Mouse (Mus musculus): ENCODE results near the gene Bst2. TPM values are rescaled to one million over a fixed set of nuclear protein-coding genes. Genes with fewer than 3 reads are reported as not detected.

Bst2 gene
- total RNA-seq (2023): 10.9 and 16.2 TPM in 2 replicates

DNA sequence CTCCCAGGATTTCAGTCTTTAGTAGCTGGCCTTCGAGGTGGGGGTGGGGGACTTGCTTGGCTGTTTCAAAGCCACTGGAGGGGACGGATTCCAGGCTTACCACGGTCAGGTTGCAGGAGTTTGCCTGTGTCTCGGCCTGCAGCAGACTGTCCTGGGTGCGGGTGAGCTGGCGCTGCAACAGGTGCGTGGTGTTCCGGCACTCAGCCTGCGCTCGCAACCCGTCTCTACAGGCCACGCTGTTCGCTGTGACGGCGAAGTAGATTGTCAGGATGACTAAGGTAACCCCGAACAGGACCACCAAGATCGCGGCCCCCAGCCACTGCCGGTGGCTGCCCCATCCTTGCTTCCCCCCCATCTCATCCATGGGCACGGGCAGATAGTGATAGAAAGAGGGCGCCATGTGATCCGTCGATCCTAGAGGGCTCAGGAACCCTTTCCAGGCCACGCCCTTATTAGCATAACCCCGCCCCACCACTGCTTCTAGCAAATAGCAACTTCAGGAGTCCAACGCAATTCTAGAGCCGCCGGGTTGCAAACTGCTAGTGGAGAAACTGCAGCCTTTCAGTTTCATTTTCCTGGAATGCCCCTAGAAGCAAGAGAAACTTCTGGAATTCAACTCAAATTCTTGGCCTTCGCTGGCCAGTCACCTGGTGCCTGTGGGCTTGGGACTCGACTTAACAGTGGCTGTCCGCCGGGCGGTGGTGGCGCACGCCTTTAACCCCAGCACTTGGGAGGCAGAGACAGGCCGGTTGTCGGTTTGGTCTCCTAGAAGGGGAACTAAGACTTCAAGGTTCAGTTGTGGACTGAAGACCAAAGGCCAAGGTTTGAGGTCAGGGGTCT, at the start of gene Bst2:
Gene Bst2 (minus strand): TSS at position 429 of the 840 bp plus-strand sequence.

DNA sequence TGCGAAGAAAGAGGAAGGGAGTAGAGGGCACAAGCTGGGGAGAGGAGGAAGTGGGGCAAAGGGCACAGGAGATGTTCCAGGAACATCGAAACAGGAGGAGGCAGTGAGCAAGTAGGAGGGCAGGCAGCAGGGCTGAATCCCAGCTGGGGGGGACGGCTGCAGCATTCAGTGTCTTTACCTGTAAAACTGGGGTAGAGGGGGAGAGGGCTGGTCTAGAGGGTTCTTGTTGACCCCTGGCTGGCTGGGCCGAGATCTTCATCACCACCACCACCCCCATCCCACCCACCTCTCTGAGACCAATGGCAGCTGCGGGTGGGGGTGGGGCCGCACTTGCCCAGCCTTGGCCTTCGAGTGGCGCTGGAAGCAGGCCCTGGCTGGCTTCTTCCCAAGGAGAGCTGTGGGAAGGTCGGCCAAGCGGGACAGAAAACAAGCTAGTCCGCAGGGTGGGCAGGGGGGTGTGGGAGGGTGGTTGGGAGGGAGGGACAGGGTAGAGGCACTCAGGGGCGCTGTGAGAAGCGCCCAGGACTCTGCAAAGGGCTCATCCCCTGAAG, 31.2 kb upstream of the Bst2 start, which contains the start of gene Slc27a1:
Gene Slc27a1 (plus strand): TSS at position 496 of the 551 bp plus-strand sequence.

DNA sequence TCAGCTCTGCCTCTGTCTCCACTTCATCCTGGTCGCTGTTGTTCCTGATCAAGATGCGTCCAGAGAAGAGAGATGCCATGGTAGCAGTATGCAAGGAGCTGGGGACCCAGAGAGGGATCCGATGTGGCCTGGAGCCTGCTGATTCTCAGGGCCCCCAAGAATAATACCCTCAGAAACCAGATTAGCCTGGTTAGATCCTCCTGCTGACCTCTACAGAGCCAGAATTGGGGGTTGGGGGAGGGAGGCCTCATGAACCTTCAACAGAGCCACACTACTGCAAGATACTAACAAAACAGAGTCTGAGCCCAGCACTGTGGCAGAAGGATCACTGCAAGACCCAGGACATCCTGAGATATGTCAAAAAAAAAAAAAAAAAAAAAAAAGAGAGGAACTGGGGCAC, 29.2 kb upstream of the Bst2 start, which contains the start of gene Nxnl1:
Gene Nxnl1 (minus strand): TSS at position 101 of the 400 bp plus-strand sequence.

DNA sequence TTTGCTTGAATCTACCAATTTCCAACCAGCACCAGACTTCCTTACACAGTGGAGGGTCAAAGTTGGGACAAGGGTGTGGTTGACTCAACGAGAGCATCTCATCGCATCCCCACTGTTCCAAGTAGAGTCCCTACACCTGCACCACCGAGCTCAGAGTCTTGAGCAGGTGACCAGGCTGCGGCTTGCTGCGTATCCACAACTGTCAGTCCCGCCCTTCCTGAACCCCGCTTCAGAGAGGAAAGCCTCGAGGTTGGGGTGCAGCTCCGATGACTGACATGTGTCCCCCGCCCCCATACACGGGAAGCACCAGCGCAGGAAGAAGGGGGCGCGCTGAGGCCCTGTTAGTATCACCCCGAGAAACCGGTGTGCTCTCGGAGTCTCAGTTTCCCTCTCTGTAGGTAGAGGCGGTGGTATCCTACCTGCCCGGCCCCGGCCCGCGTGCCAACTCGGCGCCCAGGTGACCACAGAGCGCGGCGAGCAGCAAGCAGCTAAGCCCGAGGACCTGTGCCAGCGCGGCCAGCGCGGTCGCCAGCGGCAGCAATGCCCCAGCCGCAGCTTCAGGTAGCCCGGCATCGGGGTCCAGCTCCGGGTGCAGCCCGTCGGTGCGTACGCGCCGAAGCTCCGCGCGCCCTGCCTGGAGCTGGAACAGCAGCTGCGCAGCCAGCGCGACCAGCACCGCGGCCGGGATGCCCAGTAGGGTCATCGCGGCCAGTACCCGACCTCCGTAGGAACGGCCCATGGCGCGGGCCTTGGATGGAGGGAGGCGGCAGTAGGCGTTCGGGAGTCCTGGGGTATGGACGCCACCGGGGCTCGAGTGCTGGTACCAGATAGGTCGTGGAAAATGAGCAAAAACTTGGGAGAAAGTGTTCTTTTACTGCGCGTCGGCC, 21.1 kb upstream of the Bst2 start, which contains the start of gene Tmem221:
Gene Tmem221 (minus strand): TSS at position 801 of the 887 bp plus-strand sequence.

DNA sequence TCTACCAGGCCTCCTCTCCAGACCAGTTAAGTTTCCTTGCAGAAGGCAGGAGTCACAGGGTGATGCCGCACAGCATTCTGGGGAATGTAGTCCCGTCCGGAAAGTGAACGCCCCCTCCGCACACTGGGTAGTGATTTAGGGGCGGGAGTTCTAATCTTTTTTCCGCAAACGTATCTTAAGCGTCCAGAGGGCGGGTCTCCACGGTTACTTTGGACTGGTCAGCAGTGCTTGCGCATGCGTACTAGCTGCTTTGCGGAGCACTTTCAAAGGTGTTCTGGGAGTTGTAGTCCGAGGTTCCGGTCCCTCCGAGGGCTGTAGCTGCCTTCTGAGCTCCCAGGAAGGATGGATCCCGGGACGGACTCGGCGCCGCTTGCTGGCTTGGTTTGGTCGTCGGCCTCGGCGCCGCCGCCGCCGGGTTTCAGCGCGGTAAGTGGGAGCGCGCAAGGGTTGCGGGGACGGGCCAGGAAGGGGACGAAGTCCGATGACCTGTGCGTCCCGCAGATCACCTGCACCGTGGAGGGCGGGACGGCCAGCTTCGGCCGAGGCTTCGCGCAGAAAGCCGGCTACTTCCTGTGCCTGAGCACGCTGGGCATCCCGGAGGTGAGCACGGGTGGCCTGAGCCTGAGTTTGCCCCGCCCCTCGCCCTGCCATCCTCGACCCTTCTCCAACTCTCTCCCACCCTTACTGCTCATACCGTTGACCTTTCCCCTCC, 5.5 kb upstream of the Bst2 start, which contains the start of gene Mvb12a:
Gene Mvb12a (plus strand): TSS at position 291 of the 712 bp plus-strand sequence.

DNA sequence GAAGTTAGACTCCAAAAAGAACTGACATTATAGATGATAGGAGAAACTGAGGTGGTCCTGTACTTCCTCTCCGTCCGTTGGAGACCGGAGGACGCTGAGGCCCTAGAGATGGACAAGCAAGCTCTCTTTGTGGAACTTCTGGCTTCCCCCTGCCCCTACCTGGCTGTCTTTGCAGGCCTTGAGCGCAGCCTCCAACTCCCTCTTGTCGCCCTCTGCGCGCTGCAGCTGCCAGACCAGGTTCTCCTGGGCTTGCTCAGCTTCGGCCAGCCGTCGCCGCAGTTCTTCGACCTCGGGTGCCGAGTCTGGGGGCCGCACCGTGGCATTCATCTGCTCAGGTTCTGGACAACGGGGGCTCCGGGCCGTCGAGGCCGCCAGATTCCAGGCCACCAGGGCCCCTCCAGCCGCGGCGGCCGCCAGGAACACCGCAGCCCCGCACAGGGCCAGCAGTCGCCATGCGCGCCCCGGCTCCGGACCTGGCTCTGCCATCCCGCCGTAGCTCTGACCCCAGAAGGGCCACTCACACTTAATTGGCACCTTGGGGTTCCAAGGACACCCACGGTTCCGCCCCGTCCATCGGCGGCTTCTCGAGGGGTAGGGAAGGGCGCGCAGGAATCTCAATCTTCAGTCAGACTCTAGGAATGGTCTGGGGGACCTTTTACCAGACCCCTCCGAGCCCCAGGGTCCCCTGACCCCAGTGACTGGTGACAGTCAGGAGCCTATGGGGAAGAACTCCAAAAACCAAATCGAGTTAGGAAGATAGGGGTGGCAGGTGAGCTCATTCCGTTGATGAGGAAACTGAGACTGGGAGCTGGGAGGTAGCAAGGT, 11.8 kb downstream of the Bst2 start, which contains the start of gene Ccdc194:
Gene Ccdc194 (minus strand): TSS at position 486 of the 825 bp plus-strand sequence.

DNA sequence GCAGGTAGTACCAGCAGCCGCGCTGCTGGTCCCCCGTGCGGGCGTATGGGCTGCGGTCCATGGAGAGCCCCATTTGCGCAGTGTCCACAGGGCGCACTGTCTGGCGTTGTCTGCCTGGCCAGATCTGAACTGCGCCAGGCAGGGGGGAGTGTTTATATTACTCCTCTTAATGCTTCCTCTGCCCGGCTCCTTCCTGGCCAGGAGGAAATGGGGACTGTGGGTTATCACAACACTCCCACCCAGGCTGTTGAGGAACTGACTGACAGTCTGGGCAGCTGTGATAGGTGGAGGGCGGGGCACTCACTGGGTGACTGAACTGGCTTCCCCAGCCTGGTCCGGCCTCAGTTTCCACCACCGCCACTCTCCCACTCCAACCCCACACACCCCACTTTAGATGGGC, 25.6 kb downstream of the Bst2 start, which contains the start of gene Plvap:
Gene Plvap (minus strand): TSS at position 109 of the 400 bp plus-strand sequence.

DNA sequence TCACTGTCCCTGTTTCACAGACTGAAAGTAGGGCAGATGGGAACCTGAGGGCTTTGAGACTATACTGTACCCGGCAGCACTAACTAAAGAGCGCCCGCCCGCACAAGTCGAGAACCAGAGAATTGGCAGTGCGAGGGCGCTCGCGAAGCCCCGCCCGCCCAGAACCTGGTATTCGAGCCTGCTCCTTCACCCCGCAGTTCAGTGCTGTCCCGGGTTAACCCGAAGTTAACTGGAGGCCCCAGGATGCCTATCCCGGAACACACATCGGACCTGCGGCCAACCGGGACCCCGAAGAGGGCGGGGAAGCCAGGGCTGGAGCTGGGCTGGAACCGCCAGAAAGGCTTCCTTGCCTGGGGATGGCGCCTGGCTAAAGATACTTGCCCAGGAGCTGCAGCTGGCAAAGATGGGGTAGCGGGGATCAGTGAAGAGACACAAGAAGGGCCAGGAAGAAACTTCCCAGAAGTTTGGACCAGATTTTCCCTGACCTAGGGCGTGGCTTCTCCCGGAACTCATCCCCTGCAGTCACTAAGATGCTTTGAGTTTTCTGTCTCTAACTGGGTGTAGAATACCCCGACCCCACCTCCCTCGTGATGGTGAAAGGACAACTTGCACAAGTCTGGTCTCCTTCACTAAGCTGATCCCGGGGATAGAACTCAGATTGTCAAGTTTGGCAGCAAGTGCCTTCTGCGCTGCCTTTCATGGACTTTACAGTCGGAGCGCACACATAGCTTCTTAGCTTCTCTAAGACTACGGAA, 49.4 kb downstream of the Bst2 start, which contains the start of gene Gtpbp3:
Gene Gtpbp3 (plus strand): TSS at position 413 of the 755 bp plus-strand sequence.

DNA sequence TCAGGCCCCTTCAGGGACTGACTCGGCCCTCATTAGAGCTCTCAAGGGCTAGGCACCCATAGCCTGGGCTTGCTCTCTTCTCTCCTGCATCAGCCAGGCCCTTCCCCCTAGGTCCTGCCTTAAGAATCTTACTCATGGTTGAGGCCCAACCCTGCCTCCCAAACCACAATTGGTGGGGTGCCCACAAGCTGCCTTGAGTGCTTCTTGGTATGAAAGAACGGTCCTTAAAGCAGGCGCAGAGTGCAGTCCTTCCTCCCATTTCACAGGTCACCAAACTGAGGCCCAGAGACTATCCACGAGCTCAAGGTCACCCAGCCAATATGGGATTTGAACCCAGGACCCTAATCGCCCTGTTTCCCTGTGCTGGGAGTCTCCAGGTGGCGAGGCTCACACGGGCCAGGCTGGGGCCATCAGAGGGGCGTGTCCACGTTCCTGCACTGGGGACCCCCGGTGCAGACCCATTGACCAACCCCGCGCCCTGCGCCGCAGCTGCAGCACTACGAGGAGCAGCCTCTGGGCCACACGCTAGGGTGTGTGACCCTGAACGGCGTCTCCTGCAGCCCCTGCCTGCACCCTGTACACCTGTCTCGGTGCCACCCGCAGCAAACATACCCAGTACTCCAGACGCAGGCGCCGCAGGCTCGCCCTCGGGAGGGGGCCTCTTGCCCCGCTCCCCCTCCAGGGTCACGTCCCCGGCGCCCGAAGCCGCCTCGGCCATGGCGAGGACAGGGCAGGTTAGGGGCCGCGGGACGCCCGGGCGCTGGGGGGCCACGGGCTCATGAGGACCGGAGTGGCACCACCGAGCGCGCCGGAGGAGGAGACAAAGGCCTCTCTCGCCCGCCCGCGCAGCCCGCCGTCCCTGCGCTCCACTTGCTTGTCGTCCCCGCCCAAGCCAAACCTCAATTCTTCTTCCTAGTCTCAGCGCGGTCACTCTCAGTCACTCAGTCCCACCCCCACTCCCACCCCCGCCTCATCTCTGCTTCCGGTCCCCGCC, 51.8 kb downstream of the Bst2 start, which contains the start of gene Ano8:
Gene Ano8 (minus strand): TSS at position 822 of the 994 bp plus-strand sequence.

Other genes starting within 250 kb of the Bst2 start
- gene Use1, start 170.6 kb downstream of the Bst2 start, total RNA-seq (2023): 129 and 136 TPM in 2 replicates
- gene Ocel1, start 166.2 kb downstream of the Bst2 start, total RNA-seq (2023): 19.2 and 21.5 TPM in 2 replicates
- 8.2 and 8.6 TPM in 2 replicates for gene Nr2f6, start 155.5 kb downstream of the Bst2 start, total RNA-seq (2023)
- gene Ushbp1, start 141.7 kb downstream of the Bst2 start, total RNA-seq (2023): 0.16 TPM in 1 of 2 replicates, not detected in the other
- gene Babam1, start 140.6 kb downstream of the Bst2 start, total RNA-seq (2023): 48.3 and 53.8 TPM in 2 replicates
- gene Ankle1, start 131.4 kb downstream of the Bst2 start, total RNA-seq (2023): 11.3 and 13.8 TPM in 2 replicates
- gene Abhd8, start 73.8 kb downstream of the Bst2 start, total RNA-seq (2023): 3.6 and 5.1 TPM in 2 replicates
- gene Mrpl34, start 72.5 kb downstream of the Bst2 start, total RNA-seq (2023): 17.4 and 18.6 TPM in 2 replicates
- 70.0 and 77.1 TPM in 2 replicates for gene Dda1, start 68.3 kb downstream of the Bst2 start, total RNA-seq (2023)
- 3.0 and 3.9 TPM in 2 replicates for gene Ano8, start 51.5 kb downstream of the Bst2 start, total RNA-seq (2023)
- 7.4 and 8.6 TPM in 2 replicates for gene Gtpbp3, start 49.4 kb downstream of the Bst2 start, total RNA-seq (2023)
- 0.47 TPM in 1 of 2 replicates, not detected in the other for gene Plvap, start 25.7 kb downstream of the Bst2 start, total RNA-seq (2023)
- gene Ccdc194, start 11.7 kb downstream of the Bst2 start, total RNA-seq (2023): not detected in 2 replicates
- gene Mvb12a, start 5.5 kb upstream of the Bst2 start, total RNA-seq (2023): 27.6 and 31.6 TPM in 2 replicates
- 0.32 TPM in 1 of 2 replicates, not detected in the other for gene Tmem221, start 21.4 kb upstream of the Bst2 start, total RNA-seq (2023)
- not detected in 2 replicates for gene Nxnl1, start 29.1 kb upstream of the Bst2 start, total RNA-seq (2023)
- gene Slc27a1, start 31.4 kb upstream of the Bst2 start, total RNA-seq (2023): 0.92 and 1.0 TPM in 2 replicates
- gene Pgls, start 54.7 kb upstream of the Bst2 start, total RNA-seq (2023): 74.4 and 81.6 TPM in 2 replicates
- 5.7 and 14.9 TPM in 2 replicates for gene Fam129c, start 60.2 kb upstream of the Bst2 start, total RNA-seq (2023)
- gene Colgalt1, start 73.5 kb upstream of the Bst2 start, total RNA-seq (2023): 41.4 and 44.9 TPM in 2 replicates
- gene Unc13a, start 134.3 kb upstream of the Bst2 start, total RNA-seq (2023): 0.05 TPM in 1 of 2 replicates, not detected in the other
- 13.1 and 17.7 TPM in 2 replicates for gene Jak3, start 138.8 kb upstream of the Bst2 start, total RNA-seq (2023)
- 4.4 and 7.4 TPM in 2 replicates for gene Insl3, start 151.8 kb upstream of the Bst2 start, total RNA-seq (2023)
- gene B3gnt3, start 164.3 kb upstream of the Bst2 start, total RNA-seq (2023): 0.16 TPM in 1 of 2 replicates, not detected in the other
- 35.1 and 36.3 TPM in 2 replicates for gene Fcho1, start 188.3 kb upstream of the Bst2 start, total RNA-seq (2023)

All from neutrophil, adult 65 days (primary cell).